In genomic region chr12:77107251-77107650, GRCm38 (mm10) we compare ENCODE assay signal across 30 mouse cellular contexts.
DNase-seq lines count a peak whose midpoint lies in the region; ATAC-seq and TF ChIP-seq lines count a peak whose summit lies in the region.
"Had no signal": no experiment of that assay in that cellular context is flagged by ENCODE, and none has a peak within 500 bp of the region (broad histone marks: within the 10 kb centered on the region; RNA-seq: fewer than 3 reads in every experiment).

No protein-coding gene starts in this region.

- H3K4me2 ChIP-seq in intestine, postnatal 0 days (replicated peaks; ENCODE audit: low read depth) = no peak overlapping the region
- H3K4me2 ChIP-seq: embryonic facial prominence, embryonic 13.5 days; forebrain, embryonic 12.5 days; heart, embryonic 12.5 days; intestine, embryonic 15.5 days; limb, embryonic 12.5 days; liver, embryonic 12.5 days; lung, embryonic 14.5 days had no signal

- no peak overlapping the region for H3K9ac ChIP-seq in intestine, postnatal 0 days (ENCODE audit: low read depth, low read length)
- H3K9ac ChIP-seq: embryonic facial prominence, embryonic 13.5 days; forebrain, embryonic 12.5 days; heart, embryonic 12.5 days; intestine, embryonic 15.5 days; limb, embryonic 12.5 days; liver, embryonic 12.5 days; lung, embryonic 14.5 days had no signal

- 66% methylated on average over 3 of the region's 3 CpGs for WGBS in intestine, postnatal 0 days

- no peak overlapping the region for H3K27ac ChIP-seq in intestine, postnatal 0 days (ENCODE audit: low read depth, low read length)
- H3K27ac ChIP-seq: embryonic facial prominence, embryonic 13.5 days; forebrain, embryonic 12.5 days; gastrocnemius, adult 2 months; hindbrain, embryonic 10.5 days; intestine, embryonic 15.5 days; limb, embryonic 12.5 days; liver, embryonic 12.5 days had no signal

- TF ChIP-seq CTCF in intestine, postnatal 0 days (IDR thresholded peaks at IDR 0.05; ENCODE audit: low read depth) = no peak

- H3K9me3 ChIP-seq in intestine, postnatal 0 days (ENCODE audit: control insufficient read depth) = no peaks in the 10 kb centered on the region
- H3K9me3 ChIP-seq: embryonic facial prominence, embryonic 13.5 days; forebrain, embryonic 12.5 days; G1E; heart, embryonic 12.5 days; hindbrain, embryonic 10.5 days; intestine, embryonic 15.5 days; limb, embryonic 12.5 days; liver, embryonic 12.5 days had no signal

- peaks cover 36% of the 10 kb centered on the region for H3K27me3 ChIP-seq in intestine, postnatal 0 days (replicated peaks; ENCODE audit: control insufficient read depth, insufficient read depth, low read length)
- H3K27me3 ChIP-seq: CH12.LX; embryonic facial prominence, embryonic 13.5 days; forebrain, embryonic 12.5 days; heart, embryonic 12.5 days; intestine, embryonic 15.5 days; limb, embryonic 12.5 days; liver, embryonic 12.5 days had no signal

- DNase-seq in layer of hippocampus, adult 11-12 months (ENCODE audit: low spot score) = peak; percentile 11
- no peak for DNase-seq in layer of hippocampus, postnatal 25 days (ENCODE audit: extremely low spot score in 1 of 2, low spot score in 1 of 2)
- DNase-seq in lung, postnatal 25 days (ENCODE audit: low spot score) = peak; percentile 32
- DNase-seq in lung, postnatal 14 days = no peak
- DNase-seq in telencephalon, adult 2 months (ENCODE audit: low read depth, low spot score) = peak; percentile 41
- no peak for DNase-seq in thymus, postnatal 10 days (ENCODE audit: low spot score in 2 of 2)
- DNase-seq: adrenal gland, adult 8-10 months; B cell, adult 2 months; cerebellum, adult 8-10 months; embryo, embryonic 11 days; gastrocnemius, adult 2 months; heart, postnatal 10 days; kidney, postnatal 25 days; lung, embryonic 14.5 days; midbrain, embryonic 14.5 days; right cerebral cortex, postnatal 14 days; thymus, postnatal 36 days had no signal

- H3K4me3 ChIP-seq in intestine, postnatal 0 days (ENCODE audit: low read depth, low read length) = no peak overlapping the region
- H3K4me3 ChIP-seq: embryonic facial prominence, embryonic 13.5 days; erythroblast, embryonic 14.5 days; forebrain, embryonic 12.5 days; gastrocnemius, adult 2 months; heart, embryonic 12.5 days; hindbrain, embryonic 10.5 days; intestine, embryonic 15.5 days; limb, embryonic 12.5 days; liver, embryonic 12.5 days had no signal

- H3K36me3 ChIP-seq in intestine, postnatal 0 days (ENCODE audit: control insufficient read depth, insufficient read depth) = no peaks in the 10 kb centered on the region
- H3K36me3 ChIP-seq: embryonic facial prominence, embryonic 13.5 days; forebrain, embryonic 12.5 days; G1E; heart, embryonic 12.5 days; hindbrain, embryonic 10.5 days; intestine, embryonic 15.5 days; limb, embryonic 12.5 days; liver, embryonic 12.5 days had no signal

- ATAC-seq in common myeloid progenitor, adult 5-6 weeks (replicated peaks; ENCODE audit: low read depth, poor library complexity, severe bottlenecking) = 0 out of 2 replicates have a peak, but pooled peaks have one; percentile 34
- ATAC-seq in intestine, postnatal 0 days = no peak
- ATAC-seq: hindbrain, embryonic 16.5 days; intestine, embryonic 15.5 days; liver, embryonic 12.5 days had no signal

- no peaks in the 10 kb centered on the region for H3K4me1 ChIP-seq in intestine, postnatal 0 days (replicated peaks; ENCODE audit: control insufficient read depth, insufficient read depth, low read length)
- H3K4me1 ChIP-seq: embryonic facial prominence, embryonic 13.5 days; forebrain, embryonic 12.5 days; heart, embryonic 12.5 days; hindbrain, embryonic 10.5 days; intestine, embryonic 15.5 days; limb, embryonic 12.5 days; liver, embryonic 12.5 days had no signal

Comparison
In these comparisons a context has a peak if more than half of its experiments do, and no peak if none do; other contexts are left out.
1. DNase-seq: peak in layer of hippocampus, adult 11-12 months (single experiment), lung, postnatal 25 days (single experiment) and telencephalon, adult 2 months (single experiment); none in layer of hippocampus, postnatal 25 days (0 of 2), lung, postnatal 14 days (single experiment) and thymus, postnatal 10 days (0 of 2).